Mouse (Mus musculus): ENCODE measurements around the gene Erbb3. TPM values are rescaled to one million over a fixed set of nuclear protein-coding genes. Genes with fewer than 3 reads are reported as not detected.
"Not testable (repeated sequence)": the region's sequence is repeated elsewhere in the genome, so short reads cannot be mapped to it uniquely, and the experiment has no call there.

Erbb3 gene
- polyA plus RNA-seq, 1 experiment from 2014 or later = 21.4 TPM

DNA sequence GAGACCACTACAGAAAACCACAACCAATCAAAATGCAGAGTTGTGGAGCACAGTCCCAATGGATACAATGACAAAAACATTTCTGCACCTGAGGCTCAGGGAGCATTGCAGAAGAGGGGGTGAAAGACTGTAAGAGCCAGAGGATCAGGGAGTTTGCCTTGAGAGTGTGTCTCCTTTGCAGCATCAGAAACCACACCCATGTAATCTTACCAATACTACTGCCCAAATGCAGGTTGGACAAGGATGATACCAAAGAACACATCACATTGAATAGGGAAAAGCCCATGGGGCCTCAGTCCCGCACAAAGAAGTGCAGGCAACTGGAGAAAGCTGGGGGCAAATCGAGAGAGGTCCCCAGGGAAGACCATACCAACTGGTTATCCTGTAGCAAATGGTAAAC lies 40.3 kb upstream of the Erbb3 start:
- ATAC-seq (no peak), DNase-seq (ENCODE audit: low spot score) (no peak)
- H3K36me3 ChIP-seq (ENCODE audit: insufficient read depth, low read length) = no peaks in the 10 kb centered on the region
- no peak overlapping the region for H3K9ac ChIP-seq (replicated peaks; ENCODE audit: low read depth)
- H3K4me1 ChIP-seq (ENCODE audit: insufficient read depth, low read depth, low read length) = peaks cover 7% of the 10 kb centered on the region; the same call in 1 of the 2 replicates
- no peaks in the 10 kb centered on the region for H3K27me3 ChIP-seq (replicated peaks; ENCODE audit: insufficient read depth, low read length)
- no peaks in the 10 kb centered on the region for H3K9me3 ChIP-seq (ENCODE audit: low read length)
- no peak overlapping the region for H3K27ac ChIP-seq (ENCODE audit: low read length)
- TF ChIP-seq CTCF (IDR thresholded peaks at IDR 0.05) (no peak), EP300 (IDR thresholded peaks at IDR 0.05) (no peak)
- no peak overlapping the region for H3K4me3 ChIP-seq (ENCODE audit: low read depth, low read length)
- no peak overlapping the region for H3K4me2 ChIP-seq (replicated peaks; ENCODE audit: low read depth, low read length)
- WGBS = 79% methylated on average over 2 of the region's 2 CpGs

GRCm38 (mm10) chr10:128627398-128628317 lies 38.2 kb upstream of the Erbb3 start:
- Histone ChIP-seq H3K9me3 (ENCODE audit: low read length) (no peaks in the 10 kb centered on the region), H3K36me3 (ENCODE audit: insufficient read depth, low read length) (no peaks in the 10 kb centered on the region), H3K9ac (replicated peaks; ENCODE audit: low read depth) (no peak overlapping the region), H3K4me1 (ENCODE audit: insufficient read depth, low read depth, low read length) (peaks cover 7% of the 10 kb centered on the region; the same call in 1 of the 2 replicates), H3K27ac (ENCODE audit: low read length) (no peak overlapping the region), H3K4me3 (ENCODE audit: low read depth, low read length) (no peak overlapping the region), H3K4me2 (replicated peaks; ENCODE audit: low read depth, low read length) (no peak overlapping the region), H3K27me3 (replicated peaks; ENCODE audit: insufficient read depth, low read length) (no peaks in the 10 kb centered on the region)
- WGBS = 74% methylated on average over 10 of the region's 10 CpGs
- no peak for ATAC-seq
- TF ChIP-seq CTCF (IDR thresholded peaks at IDR 0.05) (no peak), EP300 (IDR thresholded peaks at IDR 0.05) (no peak)
- DNase-seq (ENCODE audit: low spot score) = peak; percentile 4

- peak within 1 kb of the TSS; percentile 57 for H3K9ac ChIP-seq (replicated peaks; ENCODE audit: low read depth)
- H3K4me2 ChIP-seq (replicated peaks; ENCODE audit: low read depth, low read length) = peak within 1 kb of the TSS; percentile 63
- WGBS = under 1% methylated on average over 40 of the region's 40 CpGs
- ATAC-seq (peak; percentile 100), DNase-seq (ENCODE audit: low spot score) (peak; percentile 100)
- no peaks in the 10 kb centered on the region for H3K27me3 ChIP-seq (replicated peaks; ENCODE audit: insufficient read depth, low read length)
- H3K27ac ChIP-seq (ENCODE audit: low read length) = peak within 1 kb of the TSS; percentile 45; the same call in 1 of the 2 replicates
- H3K4me3 ChIP-seq (ENCODE audit: low read depth, low read length) = peak within 1 kb of the TSS; percentile 64
- peak; percentile 69 for TF ChIP-seq CTCF (IDR thresholded peaks at IDR 0.05)
- TF ChIP-seq EP300 (IDR thresholded peaks at IDR 0.05) = peak; percentile 97
- no peaks in the 10 kb centered on the region for H3K36me3 ChIP-seq (ENCODE audit: insufficient read depth, low read length)
- H3K9me3 ChIP-seq (ENCODE audit: low read length) = no peaks in the 10 kb centered on the region
- H3K4me1 ChIP-seq (ENCODE audit: insufficient read depth, low read depth, low read length) = peaks cover 7% of the 10 kb centered on the region; the same call in 1 of the 2 replicates
These were observed 37.2 kb upstream of the Erbb3 start, which contains the start of gene Rps26 for GRCm38 (mm10) chr10:128626311-128627310. Gene Rps26 (minus strand): TSS chr10:128626747.

DNA sequence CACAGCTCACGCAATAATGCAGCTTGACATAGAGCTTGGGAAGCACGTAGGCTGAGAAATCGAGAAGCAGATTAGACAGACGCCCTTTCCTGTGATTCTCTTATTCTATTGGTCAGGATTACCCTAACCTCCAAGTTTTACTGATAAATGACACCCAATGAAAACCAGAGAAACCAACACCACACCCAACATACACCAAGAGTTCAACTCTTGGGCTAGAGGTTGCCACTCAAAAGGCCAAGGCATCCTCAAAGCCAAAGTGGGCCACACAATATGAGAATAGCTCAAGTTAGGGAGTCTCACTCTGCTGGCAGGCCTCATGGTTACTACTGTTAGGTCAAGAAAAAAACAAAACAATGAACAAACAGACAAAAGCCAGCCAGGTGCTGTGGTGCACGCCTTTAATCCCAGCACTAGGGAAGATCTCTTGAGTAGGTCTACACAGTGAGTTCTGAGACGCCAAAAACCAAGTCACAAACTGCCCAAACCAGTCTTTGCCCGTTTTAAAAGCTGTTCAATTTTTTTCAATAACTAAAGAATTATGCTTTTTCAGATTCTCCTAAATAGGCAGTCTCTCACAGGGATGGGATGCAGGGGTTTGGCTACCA lies 35.9 kb upstream of the Erbb3 start:
- peak; percentile 4 for DNase-seq (ENCODE audit: low spot score)
- Histone ChIP-seq H3K36me3 (ENCODE audit: insufficient read depth, low read length) (no peaks in the 10 kb centered on the region), H3K27me3 (replicated peaks; ENCODE audit: insufficient read depth, low read length) (no peaks in the 10 kb centered on the region), H3K9me3 (ENCODE audit: low read length) (no peaks in the 10 kb centered on the region), H3K4me2 (replicated peaks; ENCODE audit: low read depth, low read length) (peak overlapping the region; percentile 63), H3K4me3 (ENCODE audit: low read depth, low read length) (peak overlapping the region; percentile 64), H3K4me1 (ENCODE audit: insufficient read depth, low read depth, low read length) (peaks cover 7% of the 10 kb centered on the region; the same call in 1 of the 2 replicates), H3K27ac (ENCODE audit: low read length) (peak overlapping the region; percentile 2; the same call in 1 of the 2 replicates), H3K9ac (replicated peaks; ENCODE audit: low read depth) (peak overlapping the region; percentile 57)
- no peak for ATAC-seq
- WGBS = 33% methylated on average over 7 of the region's 7 CpGs
- TF ChIP-seq CTCF (IDR thresholded peaks at IDR 0.05) = no peak
- no peak for TF ChIP-seq EP300 (IDR thresholded peaks at IDR 0.05)

DNA sequence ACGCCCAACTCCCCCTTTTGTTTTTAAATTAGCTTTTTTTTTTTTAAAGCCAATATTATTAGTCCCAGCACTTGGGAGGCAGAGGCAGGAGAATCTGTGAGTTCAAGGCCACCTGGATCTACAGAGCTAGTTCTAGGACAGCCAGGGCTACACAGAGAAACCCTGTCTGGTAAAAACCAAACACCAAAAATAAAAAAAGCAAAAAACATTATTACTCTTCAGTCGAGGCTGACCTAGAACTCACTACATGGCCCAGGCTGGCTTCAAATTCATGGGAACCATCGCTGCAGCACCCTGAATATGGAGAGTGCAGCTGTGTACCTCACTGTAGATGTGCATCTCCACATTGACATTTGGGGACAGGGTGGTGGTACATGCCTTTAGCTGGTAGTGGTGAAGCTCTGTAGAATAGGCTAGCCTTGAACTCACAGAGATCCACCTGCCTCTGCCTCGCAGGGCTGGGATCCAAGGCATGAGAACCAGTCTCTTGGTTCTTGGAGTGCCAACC lies 33.7 kb upstream of the Erbb3 start:
- ATAC-seq; H3K27ac ChIP-seq (ENCODE audit: low read length); H3K9me3 ChIP-seq (ENCODE audit: low read length); H3K27me3 ChIP-seq (replicated peaks; ENCODE audit: insufficient read depth, low read length); H3K4me2 ChIP-seq (replicated peaks; ENCODE audit: low read depth, low read length); H3K36me3 ChIP-seq (ENCODE audit: insufficient read depth, low read length); H3K4me3 ChIP-seq (ENCODE audit: low read depth, low read length); H3K4me1 ChIP-seq (ENCODE audit: insufficient read depth, low read depth, low read length); H3K9ac ChIP-seq (replicated peaks; ENCODE audit: low read depth): not testable (repeated sequence)
- DNase-seq (ENCODE audit: low spot score) = peak; percentile 3
- WGBS = 83% methylated on average over 3 of the region's 4 CpGs

All from lung, postnatal 0 days (tissue).